Mouse (Mus musculus): ENCODE data around the gene Bpifb2.

DNA sequence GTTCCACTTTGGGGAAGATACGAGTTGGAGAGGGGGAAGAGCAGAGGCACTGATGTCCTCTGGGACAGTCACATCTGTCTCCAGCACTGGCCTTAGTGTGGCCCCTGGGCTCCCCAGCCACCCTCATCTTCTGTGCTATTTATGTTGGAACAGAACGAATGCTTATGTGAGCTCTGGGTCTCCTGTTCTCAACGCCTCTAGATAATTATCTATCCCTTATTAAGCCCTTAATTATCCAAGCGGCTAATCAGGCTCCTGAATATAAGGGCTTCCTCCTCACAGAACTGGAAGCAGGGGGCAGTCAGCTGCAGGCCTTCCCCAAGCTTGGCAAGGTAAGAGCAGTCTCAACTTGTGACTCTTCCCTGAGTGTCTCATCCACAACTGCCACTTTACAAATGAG lies 25.2 kb downstream of the Bpifb2 start, which contains the start of gene Bpifb6:
- TF ChIP-seq CTCF (IDR thresholded peaks at IDR 0.05; ENCODE audit: extremely low read depth, insufficient read depth, low read length) (no peak), POLR2A (IDR thresholded peaks at IDR 0.05; ENCODE audit: extremely low read depth, insufficient read depth, low read length) (no peak)

All from cortical plate, adult 2 months (tissue).